Mouse (Mus musculus) hindbrain, embryonic 14.5 days (tissue): ENCODE measurements around the gene Sacs. TPM values are rescaled to one million over a fixed set of nuclear protein-coding genes. Genes with fewer than 3 reads are reported as not detected.

ENCODE experiments used
- ATAC-seq: fragments of 200-750 bp; cut with Nextera tagmentation; 2 replicates; pipeline ENCODE4 v1.8.0; 2017; ENCODE audit warnings: moderate number of reproducible peaks, mild to moderate bottlenecking, moderate TSS enrichment, moderate library complexity; ENCODE audit not compliant: low FRiP score
- DNase-seq: peaks from one replicate; pipeline ENCODE4 v3.0.0-alpha.2; 2015; ENCODE audit warnings: low spot score
- H3K27ac ChIP-seq: fragments of 300-500 bp; sonication (generic); 2 replicates; pipeline ENCODE4 v1.5.1; 2014; ENCODE audit warnings: mild to moderate bottlenecking, moderate library complexity
- H3K27me3 ChIP-seq: fragments of 300-500 bp; sonication (generic); 2 replicates; pipeline ENCODE4 v1.6.1; 2014; ENCODE audit warnings: mild to moderate bottlenecking, low read length, mixed read lengths; ENCODE audit not compliant: control insufficient read depth, insufficient read depth
- H3K36me3 ChIP-seq: fragments of 300-500 bp; sonication (generic); replicated peaks from 2 replicates; pipeline ENCODE4 v1.6.1; 2014; ENCODE audit not compliant: control insufficient read depth, insufficient read depth
- H3K4me1 ChIP-seq: fragments of 300-500 bp; sonication (generic); replicated peaks from 2 replicates; pipeline ENCODE4 v1.6.1; 2014; ENCODE audit warnings: antibody characterized with exemption, low read length, mixed read lengths; ENCODE audit not compliant: control insufficient read depth, insufficient read depth
- H3K4me2 ChIP-seq: fragments of 300-500 bp; sonication (generic); replicated peaks from 2 replicates; pipeline ENCODE4 v1.6.1; 2014; ENCODE audit warnings: mild to moderate bottlenecking, moderate library complexity
- H3K4me3 ChIP-seq: fragments of 300-500 bp; sonication (generic); replicated peaks from 2 replicates; pipeline ENCODE4 v1.5.1; 2014; ENCODE audit warnings: mild to moderate bottlenecking, low read length
- H3K9ac ChIP-seq: fragments of 300-500 bp; sonication (generic); 2 replicates; pipeline ENCODE4 v1.6.1; 2014
- H3K9me3 ChIP-seq: fragments of 300-500 bp; sonication (generic); 2 replicates; pipeline ENCODE4 v1.6.1; 2016; ENCODE audit warnings: low read length; ENCODE audit not compliant: control insufficient read depth
- WGBS: fragments of 180-500 bp; shearing (Covaris S2); extraction: QIAGEN DNeasy Blood & Tissue Kit; methylation state at CpG from one replicate; pipeline ENCODE4 v1.1.7; 2014; 5-methylcytosine and 5-hydroxymethylcytosine counted together
- polyA plus RNA-seq: library from polyadenylated mRNA; unstranded; fragments of >200 nt; fragmentation: Nextera tagmentation; extraction: Ambion mirVana; gene quantifications from 2 replicates; pipeline ENCODE4 v1.2.1, GENCODE M21; 2014

Gene Sacs
- polyA plus RNA-seq, 1 experiment from 2014 or later = 12.6 TPM

DNA sequence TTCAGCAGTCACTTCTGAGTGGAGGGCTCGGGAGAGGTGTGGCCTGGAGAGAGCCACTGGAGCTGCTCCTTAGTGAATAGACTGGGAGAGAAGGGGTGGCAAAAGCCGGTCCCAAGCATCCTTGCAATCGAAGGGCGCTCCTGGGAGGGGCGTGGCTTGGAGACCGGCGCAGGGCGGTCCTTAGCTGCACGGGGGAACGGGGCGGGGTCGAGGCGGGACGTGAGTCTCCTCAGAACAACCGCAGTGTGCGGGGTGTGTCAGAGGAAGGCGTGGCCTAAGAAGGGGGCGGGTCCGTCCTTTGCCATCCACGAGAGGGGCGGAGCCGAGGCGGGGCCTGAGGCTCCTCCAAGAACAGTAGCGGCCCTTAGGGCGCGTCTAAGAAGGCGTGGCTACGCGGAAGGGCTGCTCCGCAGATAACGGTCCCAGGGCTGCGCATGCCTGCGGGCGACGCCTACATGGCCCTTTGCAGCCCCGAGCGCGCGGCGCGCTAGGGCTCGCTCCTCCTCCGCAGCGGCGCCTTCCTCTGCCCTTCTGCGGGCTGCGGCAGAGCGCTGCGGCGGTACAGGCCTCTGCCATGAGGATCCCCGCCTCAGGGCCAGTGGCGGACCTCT lies 34.4 kb downstream of the Sacs start:
- H3K27me3 ChIP-seq = no peaks in the 10 kb centered on the region
- peak; percentile 98 for ATAC-seq
- H3K36me3 ChIP-seq = 0 out of 2 replicates have a peak, but pooled peaks cover 4% of the 10 kb centered on the region
- H3K4me1 ChIP-seq = peaks cover 24% of the 10 kb centered on the region
- DNase-seq = peak; percentile 94
- no peaks in the 10 kb centered on the region for H3K9me3 ChIP-seq
- peak overlapping the region; percentile 87 for H3K4me3 ChIP-seq
- H3K27ac ChIP-seq = peak overlapping the region; percentile 91
- WGBS = 0% methylated on average over 47 of the region's 52 CpGs
- H3K9ac ChIP-seq = peak overlapping the region; percentile 92
- peak overlapping the region; percentile 77 for H3K4me2 ChIP-seq

DNA sequence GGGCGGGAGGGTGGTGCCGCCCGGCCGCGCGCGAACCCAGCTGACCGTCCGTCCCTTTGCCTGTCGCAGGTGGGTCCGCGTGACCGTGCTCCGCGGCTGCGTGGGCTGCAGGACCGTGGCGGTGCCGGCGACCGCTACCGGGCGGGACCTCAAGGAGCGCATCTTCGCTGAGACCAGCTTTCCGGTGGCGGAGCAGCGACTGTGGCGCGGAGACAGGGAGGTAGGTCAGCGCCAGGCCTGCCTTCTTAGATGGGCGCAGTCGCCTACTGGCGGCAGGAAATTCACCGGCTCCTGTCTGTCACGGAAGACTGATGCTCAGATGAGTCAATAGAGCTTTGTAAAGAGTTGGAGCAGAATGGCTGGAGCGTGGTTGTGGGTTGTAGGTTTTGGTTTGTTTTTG lies 35.0 kb downstream of the Sacs start:
- peaks cover 24% of the 10 kb centered on the region for H3K4me1 ChIP-seq
- peak overlapping the region; percentile 92 for H3K9ac ChIP-seq
- peak overlapping the region; percentile 77 for H3K4me2 ChIP-seq
- peak; percentile 67 for DNase-seq
- H3K4me3 ChIP-seq = peak overlapping the region; percentile 87
- H3K27me3 ChIP-seq = no peaks in the 10 kb centered on the region
- WGBS = under 1% methylated on average over 32 of the region's 37 CpGs
- ATAC-seq = no peak; the same call in 1 of the 2 replicates
- H3K27ac ChIP-seq = peak overlapping the region; percentile 91
- H3K36me3 ChIP-seq = 0 out of 2 replicates have a peak, but pooled peaks cover 4% of the 10 kb centered on the region
- no peaks in the 10 kb centered on the region for H3K9me3 ChIP-seq

DNA sequence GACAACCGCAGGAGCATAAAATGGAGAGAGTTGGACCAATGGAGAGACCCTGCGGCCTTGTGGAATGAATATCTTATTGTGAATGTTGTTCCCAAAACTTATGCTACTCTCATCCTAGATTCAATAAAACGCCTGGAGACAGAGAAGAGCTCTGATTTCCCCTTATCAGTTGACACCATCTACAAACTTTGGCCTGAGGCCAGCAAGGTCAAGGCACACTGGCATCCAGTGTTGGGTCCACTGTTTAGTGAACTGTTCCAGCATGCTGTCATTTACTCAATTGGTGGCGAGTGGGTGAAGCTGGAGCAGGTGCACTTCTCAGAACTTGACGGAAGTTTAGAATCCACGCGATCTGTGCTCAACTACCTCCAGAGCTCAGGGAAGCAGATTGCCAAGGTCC lies 53.6 kb downstream of the Sacs start:
- DNase-seq = no peak
- no peak overlapping the region for H3K27ac ChIP-seq
- peaks cover 71% of the 10 kb centered on the region for H3K36me3 ChIP-seq
- 94% methylated on average over 7 of the region's 7 CpGs for whole genome bisulfite sequencing
- H3K9me3 ChIP-seq = no peaks in the 10 kb centered on the region
- no peaks in the 10 kb centered on the region for H3K27me3 ChIP-seq
- no peak for ATAC-seq
- H3K4me2 ChIP-seq = no peak overlapping the region
- no peaks in the 10 kb centered on the region for H3K4me1 ChIP-seq
- H3K4me3 ChIP-seq = no peak overlapping the region
- no peak overlapping the region for H3K9ac ChIP-seq

GRCm38 (mm10) chr14:61192326-61192725 lies 54.1 kb downstream of the Sacs start:
- Histone ChIP-seq H3K4me2 (no peak overlapping the region), H3K36me3 (peaks cover 75% of the 10 kb centered on the region), H3K9ac (no peak overlapping the region), H3K4me1 (no peaks in the 10 kb centered on the region), H3K27me3 (no peaks in the 10 kb centered on the region), H3K27ac (no peak overlapping the region), H3K9me3 (no peaks in the 10 kb centered on the region), H3K4me3 (no peak overlapping the region)
- DNase-seq (no peak), ATAC-seq (no peak)
- whole genome bisulfite sequencing = 88% methylated on average over 10 of the region's 10 CpGs

DNA sequence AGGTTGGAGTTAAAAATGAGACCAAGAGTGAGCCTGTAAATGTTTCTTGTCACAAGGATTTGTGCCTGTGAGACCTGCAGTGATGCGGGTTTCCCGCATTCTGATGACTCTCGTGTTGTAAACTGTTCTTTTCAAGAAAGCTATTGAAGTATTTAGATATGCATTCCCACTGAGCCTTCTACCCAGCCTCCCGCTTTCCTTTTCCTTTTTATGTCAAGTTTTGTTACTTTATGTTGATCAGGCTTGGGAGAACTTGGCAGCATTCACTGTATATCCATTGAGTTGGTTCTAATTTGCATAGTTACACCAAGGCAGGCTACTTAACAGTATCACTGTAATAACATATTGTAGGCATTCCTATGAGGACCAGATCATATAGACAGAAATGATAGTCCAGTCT lies 56.2 kb downstream of the Sacs start:
- no peak for DNase-seq
- Histone ChIP-seq H3K4me3 (no peak overlapping the region), H3K9me3 (no peaks in the 10 kb centered on the region), H3K4me1 (no peaks in the 10 kb centered on the region), H3K27ac (no peak overlapping the region), H3K27me3 (no peaks in the 10 kb centered on the region), H3K36me3 (peaks cover 75% of the 10 kb centered on the region), H3K4me2 (no peak overlapping the region), H3K9ac (no peak overlapping the region)
- 59% methylated on average over 4 of the region's 4 CpGs for WGBS
- no peak for ATAC-seq

DNA sequence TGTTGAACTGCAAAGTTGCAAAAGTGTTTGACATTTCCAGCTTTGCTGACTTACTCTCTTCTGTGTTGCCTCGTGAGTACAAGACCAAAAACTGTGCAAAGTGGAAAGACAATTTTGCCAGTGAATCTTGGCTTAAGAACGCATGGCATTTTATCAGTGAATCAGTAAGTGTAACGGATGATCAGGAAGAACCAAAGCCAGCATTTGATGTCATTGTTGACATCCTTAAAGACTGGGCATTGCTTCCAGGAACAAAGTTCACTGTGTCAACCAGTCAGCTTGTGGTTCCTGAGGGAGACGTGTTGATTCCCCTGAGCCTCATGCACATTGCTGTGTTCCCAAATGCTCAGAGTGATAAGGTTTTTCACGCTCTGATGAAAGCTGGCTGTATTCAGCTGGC lies 71.9 kb downstream of the Sacs start:
- no peak overlapping the region for H3K9ac ChIP-seq
- H3K4me1 ChIP-seq = no peaks in the 10 kb centered on the region
- no peak overlapping the region for H3K4me2 ChIP-seq
- ATAC-seq (no peak), DNase-seq (no peak)
- peaks cover 90% of the 10 kb centered on the region for H3K36me3 ChIP-seq
- WGBS = 94% methylated on average over 5 of the region's 5 CpGs
- H3K27ac ChIP-seq = no peak overlapping the region
- H3K27me3 ChIP-seq = no peaks in the 10 kb centered on the region
- peaks cover 17% of the 10 kb centered on the region; the same call in 1 of the 2 replicates for H3K9me3 ChIP-seq
- no peak overlapping the region for H3K4me3 ChIP-seq

- Histone ChIP-seq H3K36me3 (peaks cover 80% of the 10 kb centered on the region), H3K27ac (no peak overlapping the region), H3K4me3 (no peak overlapping the region), H3K9ac (no peak overlapping the region), H3K4me1 (no peaks in the 10 kb centered on the region), H3K4me2 (no peak overlapping the region), H3K9me3 (peaks cover 16% of the 10 kb centered on the region; the same call in 1 of the 2 replicates), H3K27me3 (no peaks in the 10 kb centered on the region)
- 98% methylated on average over 6 of the region's 6 CpGs for WGBS
- ATAC-seq (no peak), DNase-seq (no peak)
Measured at GRCm38 (mm10) chr14:61211754-61212153, 73.5 kb downstream of the Sacs start.

- ATAC-seq = no peak
- DNase-seq = no peak
- no peaks in the 10 kb centered on the region for H3K4me1 ChIP-seq
- no peaks in the 10 kb centered on the region for H3K9me3 ChIP-seq
- H3K9ac ChIP-seq = no peak overlapping the region
- H3K4me3 ChIP-seq = no peak overlapping the region
- H3K27ac ChIP-seq = no peak overlapping the region
- no peaks in the 10 kb centered on the region for H3K27me3 ChIP-seq
- no peak overlapping the region for H3K4me2 ChIP-seq
- no peaks in the 10 kb centered on the region for H3K36me3 ChIP-seq
- 87% methylated on average over 5 of the region's 5 CpGs for WGBS
Measured at GRCm38 (mm10) chr14:61221166-61221565, 82.9 kb downstream of the Sacs start.

GRCm38 (mm10) chr14:61222506-61222905 lies 84.2 kb downstream of the Sacs start:
- Histone ChIP-seq H3K4me1 (no peaks in the 10 kb centered on the region), H3K4me2 (no peak overlapping the region), H3K27me3 (no peaks in the 10 kb centered on the region), H3K27ac (no peak overlapping the region), H3K9me3 (no peaks in the 10 kb centered on the region), H3K36me3 (no peaks in the 10 kb centered on the region), H3K9ac (no peak overlapping the region), H3K4me3 (no peak overlapping the region)
- WGBS = 74% methylated on average over 6 of the region's 6 CpGs
- DNase-seq (no peak), ATAC-seq (no peak)

- no peaks in the 10 kb centered on the region for H3K36me3 ChIP-seq
- ATAC-seq = no peak
- H3K27me3 ChIP-seq = no peaks in the 10 kb centered on the region
- H3K9me3 ChIP-seq = no peaks in the 10 kb centered on the region
- no peaks in the 10 kb centered on the region for H3K4me1 ChIP-seq
- no peak overlapping the region for H3K4me2 ChIP-seq
- 78% methylated on average over 4 of the region's 4 CpGs for WGBS
- H3K4me3 ChIP-seq = no peak overlapping the region
- DNase-seq = no peak
- H3K27ac ChIP-seq = no peak overlapping the region
- H3K9ac ChIP-seq = no peak overlapping the region
Measured at GRCm38 (mm10) chr14:61223740-61224139, 85.5 kb downstream of the Sacs start.
